Mouse (Mus musculus) erythroblast, embryonic 14.5 days (primary cell): ENCODE data around the gene Tor2a. TPM values are rescaled to one million over a fixed set of nuclear protein-coding genes. Genes with fewer than 3 reads are reported as not detected.

ENCODE experiments used
- H3K27me3 ChIP-seq: 2 replicates; pipeline ENCODE4 v1.6.1; 2012; ENCODE audit warnings: inconsistent platforms; ENCODE audit not compliant: control insufficient read depth
- H3K36me3 ChIP-seq: 2 replicates; pipeline ENCODE4 v1.6.1; 2012; ENCODE audit warnings: mild to moderate bottlenecking, inconsistent platforms; ENCODE audit not compliant: control insufficient read depth
- H3K4me1 ChIP-seq: 2 replicates; pipeline ENCODE4 v1.6.1; 2012; ENCODE audit warnings: inconsistent platforms; ENCODE audit not compliant: control insufficient read depth
- H3K4me3 ChIP-seq: replicated peaks from 2 replicates; pipeline ENCODE3; 2012; ENCODE audit warnings: moderate library complexity, mild to moderate bottlenecking, inconsistent platforms
- H3K9me3 ChIP-seq: 2 replicates; pipeline ENCODE4 v1.6.1; 2012; ENCODE audit warnings: low read length, inconsistent platforms, mixed read lengths; ENCODE audit not compliant: control insufficient read depth
- GATA1 ChIP-seq: IDR thresholded peaks from 2 replicates; pipeline ENCODE4 v1.6.1; 2012; ENCODE audit warnings: low read length, inconsistent platforms, mixed read lengths
- TAL1 ChIP-seq: IDR thresholded peaks from 3 replicates; pipeline ENCODE4 v1.6.1; 2012; ENCODE audit warnings: low read length, inconsistent platforms, mixed read lengths
- polyA plus RNA-seq: library from polyadenylated mRNA; stranded (reverse); fragments of >175 nt; gene quantifications from 2 replicates; pipeline ENCODE4 v1.2.3, GENCODE M21; 2012

Gene Tor2a
- polyA plus RNA-seq, 1 experiment: 1.5 TPM

DNA sequence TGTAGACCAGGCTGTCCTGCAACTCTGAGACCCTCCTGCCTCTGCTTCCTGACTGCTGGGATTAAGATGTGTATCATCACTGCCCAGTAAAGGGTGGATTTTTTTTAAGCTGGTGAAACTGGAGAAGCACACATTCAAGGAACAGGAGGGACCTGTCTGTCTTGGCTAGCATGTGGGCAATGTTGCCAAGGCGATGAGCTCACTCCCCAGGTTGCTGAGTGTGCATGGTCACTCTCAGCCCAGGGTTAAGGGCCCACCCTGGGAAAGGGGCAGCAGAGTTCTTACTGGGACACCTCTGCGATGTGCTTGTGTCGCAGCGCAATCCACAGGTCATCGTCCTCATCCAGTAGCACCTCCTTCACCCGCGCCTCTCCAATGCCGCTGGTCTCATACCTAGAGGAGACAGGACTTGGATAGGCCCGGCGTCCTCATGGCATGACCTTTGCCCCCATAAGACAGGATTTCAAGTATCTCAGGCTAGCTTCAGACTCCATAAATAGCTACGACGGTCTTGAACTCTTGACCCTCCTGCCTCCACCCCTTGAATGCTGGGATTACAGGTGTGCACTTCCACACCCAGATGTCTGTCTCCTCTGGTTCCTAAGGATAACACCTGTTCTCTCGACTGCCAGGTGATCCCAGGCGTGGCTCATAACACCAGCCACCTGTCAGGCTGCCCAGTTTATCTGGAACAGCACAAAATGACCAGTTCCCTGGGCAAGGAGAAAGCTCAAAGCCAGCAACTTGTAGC lies 52.0 kb downstream of the Tor2a start:
- Histone ChIP-seq H3K9me3 (no peaks in the 10 kb centered on the region), H3K4me3 (no peak overlapping the region)

More for the DNA sequence above, 52.0 kb downstream of the Tor2a start:
- no peaks in the 10 kb centered on the region for H3K4me1 ChIP-seq
- no peaks in the 10 kb centered on the region for H3K27me3 ChIP-seq
- no peak for TF ChIP-seq GATA1
- TF ChIP-seq TAL1: no peak
- H3K36me3 ChIP-seq: no peaks in the 10 kb centered on the region

Other genes starting within 250 kb of the Tor2a start
- gene Fam102a, start 221.9 kb upstream of the Tor2a start, polyA plus RNA-seq: 0.03 and 0.06 TPM in 2 replicates
- gene Dpm2, start 186.4 kb upstream of the Tor2a start, polyA plus RNA-seq: 1.2 and 1.7 TPM in 2 replicates
- gene Pip5kl1, start 182.4 kb upstream of the Tor2a start, polyA plus RNA-seq: not detected in 2 replicates
- not detected in 2 replicates for gene 9430097D07Rik, start 181.6 kb upstream of the Tor2a start, polyA plus RNA-seq
- 0.21 and 0.30 TPM in 2 replicates for gene St6galnac4, start 170.1 kb upstream of the Tor2a start, polyA plus RNA-seq
- 0.52 and 0.89 TPM in 2 replicates for gene St6galnac6, start 157.5 kb upstream of the Tor2a start, polyA plus RNA-seq
- 0.08 TPM in 1 of 2 replicates, not detected in the other for gene Ak1, start 135.5 kb upstream of the Tor2a start, polyA plus RNA-seq
- 0.60 and 0.69 TPM in 2 replicates for gene Eng, start 110.6 kb upstream of the Tor2a start, polyA plus RNA-seq
- gene Fpgs, start 53.1 kb upstream of the Tor2a start, polyA plus RNA-seq: 1.0 and 1.2 TPM in 2 replicates
- 6.1 and 10.2 TPM in 2 replicates for gene Cdk9, start 44.2 kb upstream of the Tor2a start, polyA plus RNA-seq
- gene Sh2d3c, start 36.2 kb upstream of the Tor2a start, polyA plus RNA-seq: 0.04 and 0.06 TPM in 2 replicates
- gene 6330409D20Rik, start 16.2 kb upstream of the Tor2a start, polyA plus RNA-seq: not detected in 2 replicates
- 0.02 TPM in 1 of 2 replicates, not detected in the other for gene Ttc16, start 18.4 kb downstream of the Tor2a start, polyA plus RNA-seq
- 0.06 TPM in 1 of 2 replicates, not detected in the other for gene Ptrh1, start 18.6 kb downstream of the Tor2a start, polyA plus RNA-seq
- gene Cfap157, start 27.2 kb downstream of the Tor2a start, polyA plus RNA-seq: not detected in 2 replicates
- 0.02 and 0.03 TPM in 2 replicates for gene Stxbp1, start 90.0 kb downstream of the Tor2a start, polyA plus RNA-seq
- 0.11 and 0.13 TPM in 2 replicates for gene Fam129b, start 118.9 kb downstream of the Tor2a start, polyA plus RNA-seq
- 157 and 173 TPM in 2 replicates for gene Rpl12, start 204.3 kb downstream of the Tor2a start, polyA plus RNA-seq
- gene Lrsam1, start 204.4 kb downstream of the Tor2a start, polyA plus RNA-seq: 0.18 and 0.20 TPM in 2 replicates
- gene Slc2a8, start 224.8 kb downstream of the Tor2a start, polyA plus RNA-seq: 4.3 and 7.0 TPM in 2 replicates